Mouse (Mus musculus): ENCODE measurements around the gene Lpcat1. TPM values are rescaled to one million over a fixed set of nuclear protein-coding genes. Genes with fewer than 3 reads are reported as not detected.

Lpcat1 gene
- polyA plus RNA-seq, 1 experiment from 2014 or later, result 54.7 TPM

GRCm38 (mm10) chr13:73455328-73455727, 11.7 kb upstream of the Lpcat1 start:
- Histone ChIP-seq H3K9ac (ENCODE audit: low read length) (no peak overlapping the region), H3K4me3 (ENCODE audit: low read depth, low read length) (no peak overlapping the region), H3K4me1 (ENCODE audit: control insufficient read depth, insufficient read depth, low read length) (no peaks in the 10 kb centered on the region), H3K27ac (ENCODE audit: low read depth, low read length) (no peak overlapping the region), H3K4me2 (ENCODE audit: low read length) (no peak overlapping the region), H3K36me3 (ENCODE audit: control insufficient read depth, insufficient read depth, low read length) (no peaks in the 10 kb centered on the region), H3K9me3 (replicated peaks; ENCODE audit: control insufficient read depth, low read length) (no peaks in the 10 kb centered on the region), H3K27me3 (replicated peaks; ENCODE audit: control insufficient read depth, insufficient read depth, low read length) (no peaks in the 10 kb centered on the region)
- ATAC-seq (no peak), DNase-seq (ENCODE audit: low spot score) (no peak)
- 79% methylated on average over 3 of the region's 3 CpGs for WGBS

DNA sequence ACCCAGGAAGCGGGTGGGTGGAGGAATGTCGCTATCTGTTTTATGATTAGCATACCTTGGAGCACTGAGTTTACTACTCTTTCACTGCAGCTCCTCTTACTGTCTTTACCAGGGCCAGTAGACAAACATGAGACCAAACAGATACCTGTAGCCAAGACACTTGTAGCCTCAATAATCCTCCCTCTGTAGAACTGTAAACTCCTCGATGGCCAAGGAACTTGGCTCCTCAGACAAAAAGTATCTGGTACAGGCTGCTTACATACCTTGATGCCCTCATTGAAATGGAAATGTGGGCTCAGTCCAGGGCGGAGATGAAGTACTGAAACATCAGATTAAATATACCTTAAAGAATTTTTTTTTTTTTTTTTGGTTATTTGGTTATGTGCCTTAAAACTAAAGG, 9.7 kb upstream of the Lpcat1 start:
- ATAC-seq, result no peak
- WGBS, result 83% methylated on average over 3 of the region's 4 CpGs

DNA sequence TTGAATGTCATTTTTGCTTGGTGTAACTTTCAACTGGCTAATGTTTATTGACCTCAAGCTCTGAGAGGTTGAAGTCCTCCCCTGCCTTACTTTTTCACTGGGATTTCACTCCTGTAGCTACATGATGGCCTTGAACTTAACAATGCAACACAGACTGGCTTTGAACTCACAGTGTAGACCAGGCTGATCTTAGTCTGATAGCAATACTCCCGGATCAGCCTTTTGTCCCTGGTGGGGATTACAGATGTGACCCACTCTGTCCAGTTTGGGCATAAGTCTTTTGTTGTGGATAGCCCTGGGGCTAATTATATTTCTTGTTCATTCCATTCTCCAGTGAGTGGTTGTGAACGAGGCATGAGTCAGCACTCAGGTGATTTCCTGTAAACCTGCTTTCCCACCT, 9.3 kb upstream of the Lpcat1 start:
- Histone ChIP-seq H3K27me3 (replicated peaks; ENCODE audit: control insufficient read depth, insufficient read depth, low read length) (no peaks in the 10 kb centered on the region), H3K9ac (ENCODE audit: low read length) (no peak overlapping the region), H3K9me3 (replicated peaks; ENCODE audit: control insufficient read depth, low read length) (no peaks in the 10 kb centered on the region), H3K4me1 (ENCODE audit: control insufficient read depth, insufficient read depth, low read length) (no peaks in the 10 kb centered on the region), H3K4me3 (ENCODE audit: low read depth, low read length) (no peak overlapping the region), H3K4me2 (ENCODE audit: low read length) (no peak overlapping the region), H3K36me3 (ENCODE audit: control insufficient read depth, insufficient read depth, low read length) (no peaks in the 10 kb centered on the region), H3K27ac (ENCODE audit: low read depth, low read length) (no peak overlapping the region)
- 69% methylated on average over 2 of the region's 2 CpGs for WGBS
- DNase-seq (ENCODE audit: low spot score), result no peak
- no peak for ATAC-seq

More for the DNA sequence above, 9.7 kb upstream of the Lpcat1 start:
- Histone ChIP-seq H3K27ac (ENCODE audit: low read depth, low read length) (no peak overlapping the region), H3K9me3 (replicated peaks; ENCODE audit: control insufficient read depth, low read length) (no peaks in the 10 kb centered on the region), H3K9ac (ENCODE audit: low read length) (no peak overlapping the region), H3K4me2 (ENCODE audit: low read length) (no peak overlapping the region), H3K36me3 (ENCODE audit: control insufficient read depth, insufficient read depth, low read length) (no peaks in the 10 kb centered on the region), H3K27me3 (replicated peaks; ENCODE audit: control insufficient read depth, insufficient read depth, low read length) (no peaks in the 10 kb centered on the region), H3K4me1 (ENCODE audit: control insufficient read depth, insufficient read depth, low read length) (no peaks in the 10 kb centered on the region), H3K4me3 (ENCODE audit: low read depth, low read length) (no peak overlapping the region)
- no peak for DNase-seq (ENCODE audit: low spot score)

DNA sequence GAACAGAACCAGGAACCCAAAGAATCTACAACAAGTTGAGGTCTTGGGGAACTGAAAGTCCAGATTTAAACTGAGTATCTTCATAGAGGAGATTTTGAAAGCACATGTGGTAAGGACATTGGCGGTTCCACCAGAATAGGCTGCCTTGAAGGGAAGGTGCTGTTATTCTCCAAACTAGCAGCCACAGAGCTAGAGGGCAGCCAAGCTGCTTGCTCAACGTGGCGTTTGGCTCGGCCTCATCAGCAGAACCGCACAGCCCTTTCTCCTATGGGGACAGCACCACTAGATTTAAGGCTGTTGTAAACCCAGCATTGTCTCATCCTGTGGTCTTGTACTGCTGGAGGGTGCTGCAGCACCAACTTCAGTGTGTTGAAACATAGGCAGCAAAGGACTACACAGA, 8.3 kb upstream of the Lpcat1 start:
- Histone ChIP-seq H3K4me3 (ENCODE audit: low read depth, low read length) (no peak overlapping the region), H3K27me3 (replicated peaks; ENCODE audit: control insufficient read depth, insufficient read depth, low read length) (no peaks in the 10 kb centered on the region), H3K36me3 (ENCODE audit: control insufficient read depth, insufficient read depth, low read length) (no peaks in the 10 kb centered on the region), H3K4me2 (ENCODE audit: low read length) (no peak overlapping the region), H3K9ac (ENCODE audit: low read length) (no peak overlapping the region), H3K9me3 (replicated peaks; ENCODE audit: control insufficient read depth, low read length) (no peaks in the 10 kb centered on the region), H3K4me1 (ENCODE audit: control insufficient read depth, insufficient read depth, low read length) (no peaks in the 10 kb centered on the region), H3K27ac (ENCODE audit: low read depth, low read length) (no peak overlapping the region)
- ATAC-seq, result no peak
- DNase-seq (ENCODE audit: low spot score), result no peak
- 73% methylated on average over 5 of the region's 5 CpGs for WGBS

DNA sequence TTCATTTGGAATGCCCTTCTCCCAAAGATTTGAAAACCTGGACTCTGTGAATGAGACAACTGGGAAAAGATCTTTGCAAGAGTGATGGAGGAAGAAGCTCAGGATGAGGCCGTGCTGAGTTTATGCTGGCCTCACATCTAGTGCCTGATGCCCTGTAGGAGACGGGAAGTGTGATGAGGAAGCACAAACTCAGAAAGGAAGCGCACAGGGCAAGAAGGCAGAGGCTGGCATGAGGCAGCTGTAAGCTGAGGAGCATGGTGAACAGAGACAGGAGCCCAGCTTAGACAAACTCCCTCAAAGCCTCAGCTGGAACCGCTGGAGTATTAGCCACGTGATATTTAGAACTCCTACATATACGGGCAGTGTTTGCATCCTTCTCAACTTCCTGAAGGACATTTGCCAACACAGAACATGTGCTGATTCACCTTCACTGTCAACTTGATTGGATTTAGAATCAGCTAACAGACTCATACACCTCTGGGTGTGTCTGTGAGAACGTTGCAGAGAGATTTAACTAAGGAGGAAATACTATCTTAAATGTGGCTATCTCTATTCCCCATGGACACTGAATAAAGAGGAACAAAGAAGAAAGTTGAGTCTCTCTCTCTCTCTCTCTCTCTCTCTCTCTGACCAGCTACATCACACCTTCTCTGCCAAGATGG, 7.7 kb upstream of the Lpcat1 start:
- H3K27ac ChIP-seq (ENCODE audit: low read depth, low read length), result no peak overlapping the region
- ATAC-seq (no peak), DNase-seq (ENCODE audit: low spot score) (no peak)
- H3K9me3 ChIP-seq (replicated peaks; ENCODE audit: control insufficient read depth, low read length), result no peaks in the 10 kb centered on the region
- H3K4me3 ChIP-seq (ENCODE audit: low read depth, low read length), result no peak overlapping the region
- H3K27me3 ChIP-seq (replicated peaks; ENCODE audit: control insufficient read depth, insufficient read depth, low read length), result no peaks in the 10 kb centered on the region
- H3K9ac ChIP-seq (ENCODE audit: low read length), result no peak overlapping the region
- no peak overlapping the region for H3K4me2 ChIP-seq (ENCODE audit: low read length)
- no peaks in the 10 kb centered on the region for H3K4me1 ChIP-seq (ENCODE audit: control insufficient read depth, insufficient read depth, low read length)
- 81% methylated on average over 7 of the region's 7 CpGs for WGBS
- no peaks in the 10 kb centered on the region for H3K36me3 ChIP-seq (ENCODE audit: control insufficient read depth, insufficient read depth, low read length)

- no peak for DNase-seq (ENCODE audit: low spot score)
- no peak overlapping the region for H3K27ac ChIP-seq (ENCODE audit: low read depth, low read length)
- no peaks in the 10 kb centered on the region for H3K9me3 ChIP-seq (replicated peaks; ENCODE audit: control insufficient read depth, low read length)
- H3K4me3 ChIP-seq (ENCODE audit: low read depth, low read length), result no peak overlapping the region
- ATAC-seq, result no peak
- H3K36me3 ChIP-seq (ENCODE audit: control insufficient read depth, insufficient read depth, low read length), result no peaks in the 10 kb centered on the region
- no peak overlapping the region for H3K4me2 ChIP-seq (ENCODE audit: low read length)
- H3K4me1 ChIP-seq (ENCODE audit: control insufficient read depth, insufficient read depth, low read length), result no peaks in the 10 kb centered on the region
- H3K9ac ChIP-seq (ENCODE audit: low read length), result no peak overlapping the region
- H3K27me3 ChIP-seq (replicated peaks; ENCODE audit: control insufficient read depth, insufficient read depth, low read length), result no peaks in the 10 kb centered on the region
These were observed 5.4 kb upstream of the Lpcat1 start for GRCm38 (mm10) chr13:73461551-73461950.

DNA sequence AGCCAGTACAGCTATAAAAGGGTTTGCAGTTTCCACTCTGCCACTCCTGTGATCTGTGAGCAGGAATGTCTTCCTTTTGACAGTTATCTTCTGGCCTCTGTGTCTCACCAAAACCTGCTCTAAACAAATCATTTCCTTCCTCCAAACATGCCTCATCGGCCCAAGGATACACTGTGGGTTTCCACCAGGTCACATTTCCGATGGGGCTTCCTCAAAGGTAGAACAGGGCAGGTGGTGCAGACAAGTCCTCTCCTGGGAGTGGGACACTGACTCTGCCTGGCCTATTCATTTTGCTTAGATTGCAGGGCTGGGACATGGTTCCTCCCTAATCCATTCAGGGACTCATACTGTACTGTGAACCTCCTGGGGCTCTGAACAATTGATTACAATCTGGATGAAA, 1.8 kb upstream of the Lpcat1 start:
- WGBS, result 79% methylated on average over 2 of the region's 2 CpGs
- Histone ChIP-seq H3K4me1 (ENCODE audit: control insufficient read depth, insufficient read depth, low read length) (peaks cover 17% of the 10 kb centered on the region), H3K4me3 (ENCODE audit: low read depth, low read length) (no peak overlapping the region), H3K36me3 (ENCODE audit: control insufficient read depth, insufficient read depth, low read length) (no peaks in the 10 kb centered on the region), H3K9ac (ENCODE audit: low read length) (no peak overlapping the region), H3K9me3 (replicated peaks; ENCODE audit: control insufficient read depth, low read length) (no peaks in the 10 kb centered on the region), H3K27ac (ENCODE audit: low read depth, low read length) (no peak overlapping the region), H3K27me3 (replicated peaks; ENCODE audit: control insufficient read depth, insufficient read depth, low read length) (no peaks in the 10 kb centered on the region), H3K4me2 (ENCODE audit: low read length) (no peak overlapping the region)
- ATAC-seq (no peak), DNase-seq (ENCODE audit: low spot score) (no peak)

- H3K9me3 ChIP-seq (replicated peaks; ENCODE audit: control insufficient read depth, low read length), result no peaks in the 10 kb centered on the region
- ATAC-seq (no peak), DNase-seq (ENCODE audit: low spot score) (no peak)
- no peak overlapping the region for H3K27ac ChIP-seq (ENCODE audit: low read depth, low read length)
- no peaks in the 10 kb centered on the region for H3K36me3 ChIP-seq (ENCODE audit: control insufficient read depth, insufficient read depth, low read length)
- no peak overlapping the region for H3K9ac ChIP-seq (ENCODE audit: low read length)
- no peaks in the 10 kb centered on the region for H3K27me3 ChIP-seq (replicated peaks; ENCODE audit: control insufficient read depth, insufficient read depth, low read length)
- no peak overlapping the region for H3K4me2 ChIP-seq (ENCODE audit: low read length)
- no peak overlapping the region for H3K4me3 ChIP-seq (ENCODE audit: low read depth, low read length)
- 91% methylated on average over 3 of the region's 3 CpGs for WGBS
- peaks cover 17% of the 10 kb centered on the region for H3K4me1 ChIP-seq (ENCODE audit: control insufficient read depth, insufficient read depth, low read length)
These were observed 586 bp upstream of the Lpcat1 start for GRCm38 (mm10) chr13:73466411-73466810.

DNA sequence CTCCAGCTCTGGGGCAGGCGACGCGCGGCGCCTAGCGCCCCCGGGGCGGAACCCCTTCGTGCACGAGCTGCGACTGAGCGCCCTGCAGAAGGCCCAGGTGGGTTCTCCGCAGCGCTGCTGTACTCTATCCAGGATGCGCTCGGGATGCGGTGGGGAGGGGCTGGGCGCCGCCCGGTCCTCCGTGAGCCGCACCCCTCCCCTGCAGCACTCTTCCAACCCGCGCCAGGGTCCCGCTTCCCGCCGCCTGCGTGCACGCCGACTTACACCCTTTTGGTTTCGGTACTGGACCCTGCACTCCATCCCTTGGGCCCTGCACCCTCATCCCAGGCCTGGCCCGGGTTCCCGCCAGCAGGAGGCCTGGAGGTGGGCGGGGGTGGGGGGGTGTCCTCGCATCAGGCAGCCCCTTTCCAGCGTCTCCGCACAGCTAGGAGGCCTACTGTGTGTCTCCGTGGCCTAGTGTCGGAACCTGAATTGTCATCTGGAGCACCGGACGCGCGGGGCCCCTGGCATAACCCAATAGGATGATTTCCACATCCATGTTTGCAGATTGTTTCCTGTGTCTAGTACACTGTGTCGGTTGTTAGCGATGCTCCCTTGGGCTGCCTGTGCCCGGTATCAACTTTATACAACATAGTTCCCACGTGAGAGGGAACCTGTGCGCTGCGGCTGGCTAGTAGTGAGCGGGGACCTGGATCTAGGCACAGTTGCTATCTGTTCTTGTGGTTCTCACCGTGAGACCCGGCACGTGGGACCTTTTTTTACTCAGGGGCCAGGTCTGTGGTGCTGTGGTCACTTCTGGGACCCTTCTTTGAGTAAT, 632 bp downstream of the Lpcat1 start:
- Histone ChIP-seq H3K36me3 (ENCODE audit: control insufficient read depth, insufficient read depth, low read length) (no peaks in the 10 kb centered on the region), H3K9me3 (replicated peaks; ENCODE audit: control insufficient read depth, low read length) (no peaks in the 10 kb centered on the region), H3K27ac (ENCODE audit: low read depth, low read length) (peak overlapping the region; percentile 99), H3K4me3 (ENCODE audit: low read depth, low read length) (peak overlapping the region; percentile 91), H3K27me3 (replicated peaks; ENCODE audit: control insufficient read depth, insufficient read depth, low read length) (no peaks in the 10 kb centered on the region), H3K4me1 (ENCODE audit: control insufficient read depth, insufficient read depth, low read length) (peaks cover 17% of the 10 kb centered on the region), H3K4me2 (ENCODE audit: low read length) (peak overlapping the region; percentile 80), H3K9ac (ENCODE audit: low read length) (peak overlapping the region; percentile 97)
- ATAC-seq, result peak; percentile 91
- DNase-seq (ENCODE audit: low spot score), result peak; percentile 20
- WGBS, result 1% methylated on average over 38 of the region's 53 CpGs
